Mouse (Mus musculus): ENCODE measurements around the gene Tff1.

Gene Tff1

DNA sequence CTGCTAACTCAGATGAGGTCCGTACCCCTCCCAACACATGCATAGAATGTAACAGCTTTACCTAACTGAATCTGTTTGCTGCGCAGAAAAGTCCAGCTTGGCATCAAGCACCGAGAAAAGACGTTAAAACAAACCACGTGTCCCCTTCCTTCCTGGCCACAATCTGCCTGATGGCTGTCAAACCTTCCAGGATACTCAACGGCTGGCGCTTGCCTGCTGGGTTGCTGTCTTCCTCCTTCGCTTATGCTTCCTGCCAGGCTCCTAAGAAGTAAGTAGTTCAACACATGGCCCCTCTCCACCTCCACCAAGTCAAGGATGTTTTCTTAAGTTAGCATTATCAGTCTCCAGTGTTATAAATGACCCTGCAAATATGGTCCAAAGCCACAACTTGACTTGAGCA lies 11.3 kb downstream of the Tff1 start:
- no peak for DNase-seq (ENCODE audit: low read depth, low spot score)

DNA sequence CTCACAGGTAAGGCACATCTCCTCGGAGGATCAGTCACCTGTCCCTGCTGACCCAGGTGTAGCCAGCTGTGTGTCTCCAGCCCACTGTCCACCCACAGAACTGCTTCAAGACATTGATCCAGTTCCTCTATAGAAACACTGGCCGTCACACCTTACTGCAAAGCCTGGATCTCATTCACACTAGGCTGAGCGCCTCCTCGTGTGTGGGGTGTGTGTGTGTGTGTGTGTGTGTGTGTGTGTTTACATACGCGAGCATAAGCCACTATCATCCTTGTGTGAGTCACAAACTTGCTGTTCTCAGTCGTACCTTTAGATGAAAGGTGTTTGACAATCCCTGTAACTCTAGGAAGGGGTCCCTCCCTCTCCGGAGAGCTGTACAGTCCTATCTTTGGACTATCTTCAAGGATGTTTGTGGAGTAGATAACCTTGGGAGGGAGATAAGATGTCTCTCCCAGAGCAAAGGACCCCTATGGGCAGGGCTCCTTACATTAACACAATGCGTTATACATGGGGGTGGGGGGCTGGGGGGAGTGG lies 12.0 kb downstream of the Tff1 start:
- DNase-seq (ENCODE audit: low read depth, low spot score), result no peak

DNA sequence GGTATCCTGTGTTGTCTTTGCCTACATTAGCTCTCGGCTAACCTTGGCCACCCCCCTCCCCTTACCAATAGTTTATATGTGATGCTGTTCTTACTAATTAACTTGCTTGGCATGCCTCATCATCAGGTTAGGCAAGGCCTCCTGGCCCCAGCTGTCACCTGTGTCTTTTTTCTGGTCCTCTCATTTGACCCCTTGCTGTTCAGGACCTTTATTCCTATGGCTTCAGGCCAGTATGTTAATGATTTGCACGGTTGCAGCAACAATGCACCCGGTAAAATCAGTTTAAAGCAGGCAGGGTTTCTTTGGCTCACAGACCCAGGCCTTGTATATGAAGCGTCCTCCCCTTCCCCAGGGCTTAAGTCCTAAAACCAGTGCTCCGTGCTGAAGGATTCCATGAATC lies 12.6 kb downstream of the Tff1 start:
- no peak for DNase-seq (ENCODE audit: low read depth, low spot score)

DNA sequence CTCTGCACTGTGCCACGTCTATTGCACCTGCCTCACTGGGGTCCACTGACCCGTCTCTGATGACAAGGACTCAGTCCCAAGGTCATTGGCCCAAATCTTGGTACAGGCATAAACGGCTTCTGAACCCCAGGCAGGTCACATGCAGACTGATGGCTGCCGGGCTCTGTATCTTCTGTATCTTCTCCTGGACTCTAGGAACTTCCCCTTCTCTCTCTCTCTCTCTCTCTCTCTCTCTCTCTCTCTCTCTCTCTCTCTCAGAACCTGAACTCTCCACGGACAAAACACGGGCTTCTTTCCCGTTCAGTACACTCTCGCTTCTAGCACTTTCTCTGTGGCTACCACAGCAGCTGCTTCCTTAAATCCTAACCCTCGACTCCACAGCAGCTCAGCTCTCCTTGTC lies 19.1 kb downstream of the Tff1 start:
- no peak for DNase-seq (ENCODE audit: low read depth, low spot score)

DNA sequence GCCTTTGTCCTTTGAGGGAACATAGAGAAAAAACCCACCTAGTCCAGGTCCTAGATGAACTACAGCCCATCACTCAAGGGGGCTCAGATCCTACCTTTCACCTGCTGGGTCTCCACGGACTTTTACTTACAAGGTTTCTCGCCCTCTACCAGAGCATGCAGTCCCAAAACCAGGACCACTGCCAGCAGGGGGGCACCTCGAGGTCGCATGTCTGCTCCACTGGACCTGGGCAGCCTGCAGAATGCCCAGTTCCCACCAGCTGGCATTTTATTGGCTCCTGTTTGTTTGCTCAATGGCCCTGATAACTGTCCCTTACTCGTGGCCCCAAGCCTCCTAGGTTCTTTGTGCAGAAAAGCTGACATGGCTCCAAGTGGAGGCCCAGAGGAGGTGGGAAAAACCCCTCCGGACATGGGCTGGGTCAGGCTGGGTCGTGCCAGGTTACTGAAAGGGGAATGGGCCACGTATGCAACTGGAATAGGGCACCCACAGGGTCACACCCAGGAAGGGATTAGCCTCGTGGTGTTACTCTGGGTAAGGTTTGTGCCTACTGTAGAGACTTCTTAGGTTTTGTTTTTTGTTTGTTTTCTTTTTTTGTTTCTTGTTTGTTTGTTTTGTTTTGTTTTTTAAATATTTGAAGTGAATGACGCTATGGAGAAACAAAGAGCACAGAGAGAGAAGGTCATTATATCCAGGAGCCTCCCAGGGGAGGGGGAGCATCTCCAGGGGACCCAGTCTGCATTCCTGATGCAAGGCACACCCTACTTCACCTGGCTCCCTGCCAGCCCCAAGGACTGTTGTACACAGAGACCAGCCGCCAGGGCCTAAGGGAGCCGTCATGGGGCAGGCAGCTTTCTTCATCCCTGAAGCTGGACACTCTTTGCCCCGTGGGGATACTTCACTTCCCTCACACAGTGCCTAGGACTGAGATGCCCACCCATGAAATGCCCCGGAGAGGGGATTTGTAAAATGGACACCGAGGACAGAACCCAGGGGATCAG lies 20.7 kb downstream of the Tff1 start, which contains the start of gene Tff2:
TSS of gene Tff2 (minus strand) at position 243 of the 998 bp plus-strand sequence.
- DNase-seq (ENCODE audit: low read depth, low spot score), result no peak

DNA sequence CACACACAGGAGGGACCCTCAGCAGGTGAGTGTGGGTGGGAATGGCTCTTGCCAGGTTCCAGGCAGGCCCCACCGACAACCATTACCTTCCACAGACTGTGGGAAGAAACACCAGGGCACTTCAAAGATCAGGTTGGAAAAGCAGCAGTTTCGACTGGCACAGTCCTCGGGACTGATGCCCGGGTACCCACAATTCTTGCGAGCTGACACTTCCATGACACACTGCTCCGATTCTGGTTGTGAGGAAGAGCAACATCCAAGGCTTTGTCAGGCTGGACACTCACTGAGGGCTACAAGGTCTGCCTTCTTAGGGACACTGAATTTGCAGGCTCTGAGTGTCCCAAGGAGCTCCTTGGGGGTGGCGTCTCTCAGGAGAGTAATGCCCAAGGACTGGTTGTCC lies 23.0 kb downstream of the Tff1 start:
- no peak for DNase-seq (ENCODE audit: low read depth, low spot score)

DNA sequence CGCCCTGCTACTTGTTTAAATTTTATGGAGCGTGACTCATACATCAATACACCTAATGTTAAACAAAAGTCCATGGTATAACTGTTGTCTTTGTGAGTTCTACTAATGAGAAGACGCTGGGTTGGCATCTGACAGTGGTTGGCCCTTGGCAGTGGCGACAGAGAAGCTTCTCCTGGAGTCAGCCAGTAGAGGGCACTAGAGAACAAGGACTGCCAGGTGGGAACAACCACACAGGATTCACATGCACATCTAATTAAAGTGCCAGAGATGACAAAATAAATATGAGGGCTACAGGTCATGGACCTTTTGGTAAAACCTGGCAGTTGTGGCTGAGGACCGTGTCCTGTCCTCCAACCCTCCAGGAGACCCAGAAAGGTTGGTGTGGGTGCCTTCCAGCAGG lies 26.7 kb downstream of the Tff1 start:
- DNase-seq (ENCODE audit: low read depth, low spot score), result peak; percentile 46

DNA sequence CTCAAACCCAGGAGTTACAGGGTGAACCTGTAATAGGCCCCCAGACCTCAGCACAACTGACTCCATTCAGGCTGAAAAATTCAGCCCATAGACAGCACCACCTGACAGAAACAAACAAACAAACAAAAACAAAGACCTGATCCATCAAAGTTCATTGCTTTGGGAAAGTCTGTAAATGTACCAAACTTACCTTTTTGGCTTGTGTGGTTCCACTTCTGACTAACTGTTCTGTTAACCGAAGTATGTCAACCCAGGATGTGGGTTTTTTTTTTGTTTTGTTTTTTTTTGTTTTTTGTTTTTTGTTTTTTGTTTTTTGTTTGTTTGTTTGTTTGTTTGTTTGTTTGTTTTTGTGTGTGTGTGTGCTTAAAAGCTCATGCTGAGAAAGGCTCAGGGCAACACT lies 28.3 kb downstream of the Tff1 start:
- DNase-seq (ENCODE audit: low read depth, low spot score), result no peak

DNA sequence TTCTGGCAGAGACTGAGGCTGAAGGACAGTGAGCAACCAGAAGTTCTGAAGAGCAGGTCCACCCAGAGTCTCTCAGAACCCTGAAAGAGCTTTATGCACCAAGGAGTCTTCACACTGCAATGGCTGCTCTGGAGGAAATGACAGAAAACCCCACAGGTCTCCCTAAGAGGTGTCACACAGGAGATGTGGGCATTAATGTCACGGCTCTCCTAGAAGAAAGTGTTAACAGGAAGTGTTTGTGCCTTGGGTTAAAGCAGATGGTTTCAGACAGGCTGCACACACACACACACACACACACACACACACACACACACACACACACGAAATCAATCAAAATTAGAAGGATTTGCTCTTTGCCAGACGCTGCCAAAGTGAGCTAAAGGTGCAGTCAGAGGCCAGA lies 28.8 kb downstream of the Tff1 start:
- no peak for DNase-seq (ENCODE audit: low read depth, low spot score)

DNA sequence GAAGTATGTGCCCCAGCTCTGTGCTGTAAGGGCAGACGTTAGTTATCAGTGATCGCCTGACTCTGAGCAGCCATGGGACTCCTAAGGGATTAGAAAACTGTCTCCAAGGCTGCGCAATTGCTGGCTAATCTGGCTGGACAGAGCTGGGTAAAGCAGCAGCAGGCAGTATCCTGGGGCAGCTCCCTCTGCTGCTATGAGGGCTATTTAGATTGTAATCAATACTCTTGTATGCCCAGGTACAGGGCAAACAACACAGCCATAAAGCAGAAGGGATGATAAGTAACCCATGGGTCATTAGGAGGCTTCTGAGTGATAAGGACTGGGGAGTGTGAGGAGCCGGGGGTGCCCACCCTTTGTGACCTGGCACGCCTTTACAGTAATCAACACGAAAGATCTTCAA lies 30.2 kb downstream of the Tff1 start:
- no peak for DNase-seq (ENCODE audit: low read depth, low spot score)

DNA sequence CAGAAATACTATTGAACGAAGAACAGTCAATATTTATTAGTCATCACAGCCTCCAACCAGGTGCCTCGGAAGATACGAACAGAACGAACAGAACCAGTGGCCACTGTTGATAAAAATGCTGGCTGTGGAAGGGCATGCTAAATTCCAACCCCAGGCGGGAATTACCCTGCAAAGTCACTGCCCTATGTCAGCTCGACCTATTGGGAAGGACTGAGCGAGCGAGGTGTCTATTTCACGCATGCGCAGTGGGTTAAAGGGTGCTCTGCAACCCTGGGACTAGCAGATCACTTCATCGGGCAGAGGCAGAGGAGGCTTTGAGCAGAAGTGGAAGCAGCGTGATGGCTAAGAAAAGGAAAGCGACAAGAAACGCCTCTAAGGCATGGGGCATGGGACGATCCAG lies 31.3 kb downstream of the Tff1 start:
- DNase-seq (ENCODE audit: low read depth, low spot score), result no peak

DNA sequence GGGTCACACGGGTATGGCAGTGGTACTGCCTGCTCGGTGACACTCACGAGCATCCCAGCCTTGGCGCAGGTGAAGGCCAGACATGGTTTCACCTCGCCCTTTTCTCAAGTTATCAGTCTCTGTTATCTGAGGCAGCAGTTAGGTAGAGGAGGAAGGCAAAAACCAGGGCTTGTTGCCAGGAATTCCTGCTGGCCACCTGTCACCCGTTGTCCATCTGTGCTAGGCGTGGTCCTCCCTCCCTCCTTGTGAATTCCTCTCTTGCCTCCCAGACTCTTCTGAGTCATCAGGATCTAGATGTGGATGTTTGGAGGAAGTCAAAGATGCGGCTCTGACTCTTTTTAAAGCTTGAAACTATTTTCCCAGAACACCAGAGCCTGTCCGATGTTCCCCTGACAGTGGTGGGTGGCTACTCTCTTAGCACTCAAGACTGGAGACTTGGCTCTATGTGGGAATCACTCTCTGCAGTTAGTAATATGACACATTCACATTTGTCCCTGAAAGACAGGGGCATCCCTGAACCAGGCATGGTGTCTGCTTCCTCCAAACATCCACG lies 33.7 kb downstream of the Tff1 start:
- no peak for DNase-seq (ENCODE audit: low read depth, low spot score)

DNA sequence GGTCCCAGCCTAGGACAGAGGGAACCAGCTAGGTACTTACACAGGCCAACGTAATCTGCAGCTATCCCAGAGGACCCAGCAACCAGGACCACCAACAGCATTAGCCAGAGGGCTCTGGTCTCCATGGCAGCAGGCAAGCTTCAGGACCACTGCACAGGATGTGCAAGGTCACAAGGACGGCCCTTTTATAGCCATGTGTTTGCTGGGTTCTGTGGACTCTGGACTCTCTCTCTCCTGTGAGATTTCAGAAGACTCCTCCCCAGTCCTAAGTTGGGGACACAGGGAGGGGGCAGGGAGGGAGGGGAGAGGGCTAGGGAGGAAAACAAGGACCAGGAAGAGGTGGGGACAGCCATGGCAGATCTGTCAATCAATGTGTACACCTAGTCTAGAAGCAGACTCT lies 35.6 kb downstream of the Tff1 start, which contains the start of gene Tff3:
TSS of gene Tff3 (minus strand) at position 195 of the 400 bp plus-strand sequence.
- DNase-seq (ENCODE audit: low read depth, low spot score), result no peak

DNA sequence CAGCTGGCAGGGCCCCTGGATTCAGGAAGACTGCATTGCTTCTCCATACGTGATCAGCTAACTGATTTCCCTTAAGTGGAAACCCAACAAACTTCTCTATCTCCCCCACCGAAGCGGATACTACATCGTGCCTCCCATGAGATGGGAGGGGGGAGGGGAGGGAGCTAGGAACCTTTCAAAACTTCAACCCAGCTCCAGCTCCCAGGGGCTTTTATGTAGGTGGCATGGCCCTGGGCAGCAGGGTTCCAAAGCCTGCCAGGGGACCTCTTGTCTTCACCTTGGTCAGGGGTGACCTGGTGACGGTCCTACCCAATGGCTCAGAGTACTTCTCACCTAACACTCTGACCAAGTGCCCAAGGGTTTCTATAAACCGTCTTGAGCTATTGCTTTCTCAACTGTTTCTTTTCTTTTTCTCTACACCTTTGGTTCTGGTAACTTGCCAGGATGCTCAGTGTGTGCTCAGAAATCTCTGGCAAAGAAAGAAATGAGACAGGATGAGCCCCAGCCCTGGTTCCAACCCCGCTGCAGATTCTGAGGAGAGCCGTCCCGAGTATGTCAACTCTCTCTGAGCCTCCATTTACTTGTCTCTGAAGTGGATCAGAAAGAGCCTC lies 36.3 kb downstream of the Tff1 start:
- no peak for DNase-seq (ENCODE audit: low read depth, low spot score)

DNA sequence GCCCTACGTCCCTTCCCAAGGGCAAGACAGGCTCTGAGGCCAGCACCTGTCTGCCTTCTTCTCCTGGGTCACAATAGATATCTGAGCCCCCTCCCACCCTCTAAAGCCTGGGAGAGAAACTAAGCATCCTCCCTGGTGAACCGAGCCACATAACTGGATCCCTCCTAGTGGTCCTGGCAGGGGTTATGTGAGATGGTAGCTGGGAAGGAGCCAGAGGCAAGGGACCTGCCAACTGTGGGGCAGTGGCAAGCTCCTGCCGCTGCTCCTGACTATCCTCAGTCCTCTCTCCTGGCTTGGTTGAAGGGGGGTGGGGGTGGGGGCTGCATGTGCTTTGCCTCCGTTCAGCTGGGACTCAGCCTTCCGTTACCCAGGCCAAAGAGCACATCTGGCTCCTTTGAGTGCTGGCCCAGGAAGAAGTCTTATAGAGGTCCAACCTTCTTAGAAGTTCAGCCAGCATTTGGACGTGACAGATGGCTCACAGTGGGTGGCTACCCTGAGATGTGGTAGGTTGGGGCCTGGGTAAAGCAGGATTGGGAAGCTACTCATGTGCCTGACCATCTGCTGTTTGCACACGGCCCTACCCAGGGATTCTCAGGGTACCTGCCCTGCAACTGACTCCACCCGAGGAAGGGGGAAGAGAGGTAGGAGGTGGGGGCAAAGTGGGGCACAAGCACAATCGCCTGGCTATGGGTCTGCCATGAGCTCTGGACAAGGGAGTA lies 39.4 kb downstream of the Tff1 start:
- DNase-seq (ENCODE audit: low read depth, low spot score), result no peak

DNA sequence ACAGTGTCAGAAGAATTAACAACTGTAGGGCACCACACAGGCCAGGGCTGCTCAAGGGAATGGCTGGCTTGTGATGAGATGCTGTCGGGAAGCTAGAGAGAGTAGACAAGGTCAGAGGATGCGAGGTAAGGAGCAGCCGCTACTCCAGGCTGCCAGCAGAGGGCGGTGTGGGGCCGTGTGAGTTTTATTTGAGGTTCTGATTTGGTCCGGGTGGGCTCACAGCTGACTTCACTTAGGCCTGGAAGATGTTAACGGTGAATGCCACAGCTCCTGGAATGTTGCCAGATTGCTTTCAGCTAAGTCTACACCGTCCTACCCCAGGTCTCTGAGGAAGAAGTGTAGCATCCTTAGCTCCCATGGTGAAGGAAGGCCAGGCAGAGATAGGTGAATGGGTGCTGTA lies 43.1 kb downstream of the Tff1 start:
- peak; percentile 14 for DNase-seq (ENCODE audit: low read depth, low spot score)

DNA sequence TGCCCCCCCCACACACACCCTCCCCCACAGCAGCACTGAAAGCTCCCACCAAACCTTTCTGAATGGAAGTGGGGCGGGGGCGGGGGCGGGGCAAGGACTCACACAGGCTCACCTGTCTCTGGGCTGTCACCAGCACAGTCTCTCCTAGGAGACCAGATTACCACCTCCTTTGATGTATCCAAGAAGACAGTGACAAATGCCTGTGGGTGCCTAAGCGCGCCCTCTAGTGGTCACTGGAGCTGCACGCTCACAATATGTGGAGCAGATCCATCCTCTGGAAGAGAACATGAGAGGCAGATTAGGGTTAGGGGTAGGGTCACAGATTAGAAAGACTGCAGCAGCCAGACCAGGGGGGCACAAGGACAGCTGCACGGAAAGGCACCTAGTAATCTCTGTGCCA lies 45.6 kb downstream of the Tff1 start:
- peak; percentile 50 for DNase-seq (ENCODE audit: low read depth, low spot score)

DNA sequence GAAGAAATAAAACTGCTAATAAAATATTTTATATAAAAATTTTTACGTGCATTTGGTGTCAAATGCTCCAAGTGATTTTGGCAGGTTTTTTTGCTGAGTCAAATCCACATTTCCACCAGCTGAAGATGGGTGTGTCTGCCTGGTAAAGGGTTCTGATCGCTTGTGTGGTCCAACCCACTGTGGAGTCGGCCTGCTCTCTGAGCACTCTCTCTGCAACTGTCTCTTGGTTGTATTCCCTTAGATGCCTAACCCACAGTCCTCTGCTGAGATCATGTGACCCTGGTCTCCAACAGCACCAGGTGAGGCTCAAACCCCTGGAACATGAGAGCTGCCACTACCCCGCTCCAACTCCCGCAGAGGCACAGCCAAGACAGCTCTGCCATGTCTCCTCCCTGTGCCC lies 47.1 kb downstream of the Tff1 start:
- DNase-seq (ENCODE audit: low read depth, low spot score), result no peak

DNA sequence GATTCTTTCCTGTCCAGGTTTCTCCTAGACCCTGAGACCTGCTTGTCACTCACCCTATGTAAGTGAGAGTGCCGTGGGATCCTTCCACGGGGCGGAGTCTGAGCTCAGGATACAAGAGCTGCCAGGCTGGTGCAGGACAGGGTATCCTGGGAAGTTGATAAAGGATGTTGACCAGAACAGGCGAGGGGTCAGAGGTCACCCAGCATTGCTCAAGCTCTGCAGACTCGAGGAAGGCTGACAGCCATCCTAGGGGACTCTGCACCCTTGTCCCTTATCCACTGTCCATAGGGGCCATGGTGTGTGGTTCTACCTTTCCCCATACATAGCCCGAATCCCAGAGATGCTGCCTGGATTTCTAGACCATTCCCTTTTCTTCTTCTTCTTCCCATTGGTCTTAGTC lies 49.0 kb downstream of the Tff1 start:
- no peak for DNase-seq (ENCODE audit: low read depth, low spot score)

DNA sequence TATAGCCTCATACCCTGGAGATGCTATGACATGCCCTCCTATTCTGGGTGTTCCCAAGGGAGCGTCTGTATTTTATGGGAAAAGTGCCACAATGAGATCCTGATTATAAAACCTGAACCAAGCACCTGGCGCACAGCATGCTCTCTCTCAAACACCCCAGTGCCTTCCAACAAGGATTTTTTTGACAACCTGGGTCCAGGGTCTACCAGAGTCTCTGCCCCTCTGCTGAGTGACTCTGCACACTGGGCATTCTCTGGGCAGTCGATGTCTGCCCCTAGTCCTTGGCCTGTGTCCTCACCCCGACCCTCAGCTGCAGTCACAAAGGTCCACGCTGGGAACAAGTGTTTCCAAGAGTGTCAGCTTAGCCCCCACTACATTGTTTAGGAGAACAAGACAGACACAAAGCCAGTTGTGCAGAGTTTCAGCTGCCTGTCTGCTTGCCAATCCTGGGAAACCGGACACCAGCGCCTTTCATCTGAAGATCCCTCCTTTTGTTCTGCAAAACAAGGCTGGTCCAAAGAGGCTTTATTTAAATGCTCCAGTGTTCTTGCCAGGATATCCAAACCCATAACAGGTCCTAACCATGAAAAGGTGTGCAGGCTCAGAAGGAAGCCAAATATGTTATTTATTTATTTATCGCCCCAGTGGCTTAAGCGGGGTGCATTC lies 51.8 kb downstream of the Tff1 start:
- DNase-seq (ENCODE audit: low read depth, low spot score), result no peak

Measured in skeletal muscle tissue, adult 2 months (tissue).